Mouse (Mus musculus) intestine, postnatal 0 days (tissue): Measurements from ENCODE around the gene Tns2. TPM values are rescaled to one million over a fixed set of nuclear protein-coding genes. Genes with fewer than 3 reads are reported as not detected.

Experiments
- ATAC-seq: fragments of 200-750 bp; cut with Nextera tagmentation; 2 replicates; pipeline ENCODE4 v1.8.0; 2017; ENCODE audit warnings: mild to moderate bottlenecking, moderate TSS enrichment, moderate library complexity
- H3K27ac ChIP-seq: fragments of 300-500 bp; sonication (generic); 2 replicates; pipeline ENCODE4 v1.5.1; 2014; ENCODE audit warnings: mild to moderate bottlenecking, low read depth, low read length, moderate library complexity
- H3K27me3 ChIP-seq: fragments of 300-500 bp; sonication (generic); replicated peaks from 2 replicates; pipeline ENCODE4 v1.6.1; 2014; ENCODE audit warnings: low read length, mixed read lengths; ENCODE audit not compliant: control insufficient read depth, insufficient read depth
- H3K36me3 ChIP-seq: fragments of 300-500 bp; sonication (generic); 2 replicates; pipeline ENCODE4 v1.6.1; 2014; ENCODE audit warnings: mild to moderate bottlenecking, moderate library complexity; ENCODE audit not compliant: control insufficient read depth, insufficient read depth
- H3K4me1 ChIP-seq: fragments of 300-500 bp; sonication (generic); replicated peaks from 2 replicates; pipeline ENCODE4 v1.6.1; 2014; ENCODE audit warnings: antibody characterized with exemption, low read length, mixed read lengths; ENCODE audit not compliant: control insufficient read depth, insufficient read depth
- H3K4me2 ChIP-seq: fragments of 300-500 bp; sonication (generic); replicated peaks from 2 replicates; pipeline ENCODE4 v1.6.1; 2014; ENCODE audit warnings: low read depth, mild to moderate bottlenecking, moderate library complexity
- H3K4me3 ChIP-seq: fragments of 300-500 bp; sonication (generic); 2 replicates; pipeline ENCODE4 v1.5.1; 2014; ENCODE audit warnings: low read depth, low read length
- H3K9ac ChIP-seq: fragments of 300-500 bp; sonication (generic); 2 replicates; pipeline ENCODE4 v1.6.1; 2014; ENCODE audit warnings: mild to moderate bottlenecking, low read depth, low read length
- H3K9me3 ChIP-seq: fragments of 300-500 bp; sonication (generic); 2 replicates; pipeline ENCODE4 v1.6.1; 2016; ENCODE audit warnings: mixed run types; ENCODE audit not compliant: control insufficient read depth
- CTCF ChIP-seq: sonication (generic); IDR thresholded peaks from 2 replicates; pipeline ENCODE4 v1.5.1; 2016; ENCODE audit warnings: low read depth, mild to moderate bottlenecking, control low read depth, antibody characterized with exemption, moderate library complexity
- WGBS: fragments of 180-500 bp; shearing (Covaris S2); extraction: QIAGEN DNeasy Blood & Tissue Kit; methylation state at CpG from one replicate; pipeline ENCODE4 v1.1.7; 2014; 5-methylcytosine and 5-hydroxymethylcytosine counted together
- polyA plus RNA-seq: library from polyadenylated mRNA; unstranded; fragments of >200 nt; fragmentation: Nextera tagmentation; extraction: Ambion mirVana; gene quantifications from 2 replicates; pipeline ENCODE4 v1.2.1, GENCODE M21; 2015

Tns2 gene
- polyA plus RNA-seq: 11.7 and 15.0 TPM in 2 replicates

DNA sequence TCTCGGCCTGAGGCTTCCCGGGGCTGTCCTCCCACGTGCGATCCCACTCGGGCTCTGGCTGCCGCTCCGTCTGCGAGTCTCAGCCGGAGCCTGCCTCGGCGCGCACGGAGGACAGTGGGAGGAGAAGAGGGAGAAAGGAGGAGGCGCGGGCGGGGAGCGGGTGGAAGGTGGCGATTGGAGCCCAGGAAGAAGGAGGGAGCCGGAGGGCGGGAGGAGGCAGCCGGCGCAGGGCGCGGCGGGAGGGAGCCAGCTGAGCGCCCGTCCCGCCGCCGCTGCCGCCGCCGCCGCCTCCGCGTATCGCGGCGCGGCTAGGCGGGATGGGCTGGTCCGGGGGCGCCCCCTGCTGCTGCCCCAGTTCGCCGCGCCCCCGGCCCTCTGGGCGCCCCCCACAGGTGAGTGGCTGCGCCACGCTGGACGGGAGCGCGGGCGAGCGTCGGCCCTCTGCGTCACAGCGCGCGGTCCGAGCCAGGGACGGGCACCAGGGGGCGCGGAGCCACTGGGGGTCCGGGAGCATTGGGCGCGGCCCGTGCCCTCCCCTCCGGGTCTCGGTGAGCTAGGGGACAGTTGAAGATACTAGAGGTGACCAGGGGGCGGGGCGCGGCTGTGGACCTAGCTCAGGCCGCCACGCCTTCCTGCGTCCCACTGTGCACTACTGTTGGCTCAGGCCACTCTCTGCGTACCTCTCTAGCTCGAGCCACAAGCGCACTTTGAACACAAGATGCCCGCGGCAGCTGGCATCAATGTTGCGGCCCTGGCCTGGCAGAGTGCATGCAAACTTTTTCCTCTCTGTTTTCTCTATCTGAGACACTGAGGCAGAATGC lies at the start of gene Tns2:
Gene Tns2 (plus strand): TSS at position 253 of the 821 bp plus-strand sequence.
- peaks cover 30% of the 10 kb centered on the region for H3K36me3 ChIP-seq
- H3K4me2 ChIP-seq: peak within 1 kb of the TSS; percentile 88
- peak within 1 kb of the TSS; percentile 57 for H3K4me3 ChIP-seq
- peak; percentile 75 for TF ChIP-seq CTCF
- H3K27ac ChIP-seq: peak within 1 kb of the TSS; percentile 87
- H3K4me1 ChIP-seq: peaks cover 28% of the 10 kb centered on the region
- WGBS: 1% methylated on average over 79 of the region's 82 CpGs
- H3K9me3 ChIP-seq: no peaks in the 10 kb centered on the region
- peak within 1 kb of the TSS; percentile 46 for H3K9ac ChIP-seq
- H3K27me3 ChIP-seq: no peaks in the 10 kb centered on the region
- ATAC-seq: peak; percentile 70

DNA sequence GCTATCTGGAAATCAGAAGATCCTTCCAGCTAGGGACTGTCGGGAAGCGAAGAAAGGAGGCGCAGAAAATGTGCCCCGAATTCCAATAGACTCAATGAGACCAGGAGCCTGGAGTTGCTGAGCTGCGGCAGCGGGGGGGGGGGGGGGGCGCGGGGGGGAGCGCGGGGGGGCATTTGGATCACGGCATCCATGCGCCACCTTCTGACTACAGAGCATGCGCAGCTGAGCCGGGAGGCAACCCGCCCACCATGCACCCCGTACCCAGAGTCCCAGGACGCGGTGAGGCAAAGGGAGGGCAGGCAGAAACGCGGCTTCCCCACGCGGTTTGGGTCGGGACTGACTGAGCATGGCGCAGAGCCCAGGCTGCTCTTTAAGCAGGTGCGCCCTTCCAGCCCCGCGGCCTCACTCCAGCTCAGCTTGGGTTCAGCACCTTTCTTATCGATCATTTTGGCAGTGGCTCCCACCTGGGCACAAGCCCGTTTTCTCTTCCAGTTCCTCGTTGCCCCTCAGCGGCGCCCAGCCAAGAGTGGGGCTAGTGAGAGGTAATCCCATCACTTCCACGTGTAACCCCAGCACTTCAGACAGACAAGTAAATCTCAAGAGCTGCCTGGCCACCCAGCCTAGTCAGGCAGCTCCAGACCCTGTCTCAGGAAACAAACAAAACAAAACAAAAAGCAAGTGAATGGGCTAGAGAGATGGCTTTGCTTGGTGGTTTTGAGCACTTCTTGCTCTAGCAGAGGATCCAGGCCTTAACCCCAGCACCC lies 48.1 kb upstream of the Tns2 start:
- peak overlapping the region; percentile 77 for H3K4me2 ChIP-seq
- peak; percentile 63 for ATAC-seq
- no peaks in the 10 kb centered on the region for H3K27me3 ChIP-seq
- H3K4me3 ChIP-seq: peak overlapping the region; percentile 39
- H3K4me1 ChIP-seq: no peaks in the 10 kb centered on the region
- H3K36me3 ChIP-seq: no peaks in the 10 kb centered on the region
- TF ChIP-seq CTCF: peak; percentile 39
- H3K9ac ChIP-seq: peak overlapping the region; percentile 17; the same call in 1 of the 2 replicates
- WGBS: under 1% methylated on average over 24 of the region's 33 CpGs
- H3K9me3 ChIP-seq: no peaks in the 10 kb centered on the region
- no peak overlapping the region for H3K27ac ChIP-seq

GRCm38 (mm10) chr15:102056495-102057174 lies 43.6 kb upstream of the Tns2 start:
- no peaks in the 10 kb centered on the region for H3K9me3 ChIP-seq
- no peak for TF ChIP-seq CTCF
- H3K27me3 ChIP-seq: no peaks in the 10 kb centered on the region
- H3K36me3 ChIP-seq: no peaks in the 10 kb centered on the region
- no peak overlapping the region for H3K4me3 ChIP-seq
- H3K4me1 ChIP-seq: no peaks in the 10 kb centered on the region
- 74% methylated on average over 15 of the region's 15 CpGs for WGBS
- no peak overlapping the region for H3K4me2 ChIP-seq
- ATAC-seq: no peak
- no peak overlapping the region for H3K9ac ChIP-seq
- no peak overlapping the region for H3K27ac ChIP-seq

- no peaks in the 10 kb centered on the region for H3K27me3 ChIP-seq
- peak; percentile 83 for ATAC-seq
- peak; percentile 99 for TF ChIP-seq CTCF
- no peaks in the 10 kb centered on the region for H3K4me1 ChIP-seq
- no peak overlapping the region for H3K9ac ChIP-seq
- WGBS: 3% methylated on average over 20 of the region's 20 CpGs
- H3K4me2 ChIP-seq: no peak overlapping the region
- no peak overlapping the region for H3K4me3 ChIP-seq
- H3K36me3 ChIP-seq: no peaks in the 10 kb centered on the region
- no peaks in the 10 kb centered on the region for H3K9me3 ChIP-seq
- no peak overlapping the region for H3K27ac ChIP-seq
Observed at GRCm38 (mm10) chr15:102065661-102066325, 34.4 kb upstream of the Tns2 start.

- WGBS: 58% methylated on average over 13 of the region's 13 CpGs
- H3K36me3 ChIP-seq: no peaks in the 10 kb centered on the region
- ATAC-seq: no peak
- no peaks in the 10 kb centered on the region for H3K9me3 ChIP-seq
- H3K27ac ChIP-seq: no peak overlapping the region
- TF ChIP-seq CTCF: no peak
- H3K27me3 ChIP-seq: no peaks in the 10 kb centered on the region
- no peaks in the 10 kb centered on the region for H3K4me1 ChIP-seq
- no peak overlapping the region for H3K9ac ChIP-seq
- H3K4me2 ChIP-seq: no peak overlapping the region
- H3K4me3 ChIP-seq: no peak overlapping the region
Observed at GRCm38 (mm10) chr15:102070476-102071467, 29.4 kb upstream of the Tns2 start.
